Mouse (Mus musculus): ENCODE results near the gene C1galt1c1.

DNA sequence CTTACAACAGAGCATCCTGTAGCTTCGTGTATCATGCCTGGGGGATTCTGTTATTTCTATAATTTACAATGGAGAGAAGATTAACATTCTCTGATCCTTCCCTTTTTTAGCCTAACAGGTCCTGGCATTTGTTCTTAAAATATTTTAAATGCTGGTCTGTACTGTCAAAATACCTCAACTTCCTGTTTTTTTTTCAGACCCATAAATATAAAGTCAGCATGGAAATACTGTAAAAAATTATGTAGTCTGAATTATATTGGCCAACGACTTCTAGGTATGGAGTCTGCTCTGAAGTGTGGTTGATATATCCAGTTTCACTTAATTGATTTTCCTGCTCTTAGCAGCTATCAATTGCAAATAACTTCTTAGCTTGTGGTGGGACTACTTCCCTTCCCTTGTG lies 47.1 kb upstream of the C1galt1c1 start:
- TF ChIP-seq FLI1 (IDR thresholded peaks at IDR 0.05; ENCODE audit: low read length), result no peak
- TF ChIP-seq GATA1 (IDR thresholded peaks at IDR 0.05; ENCODE audit: borderline replicate concordance, low read length), result no peak
